Mouse (Mus musculus) stomach, postnatal 0 days (tissue): Measurements from ENCODE around the gene Aadacl3.

Experiments used
- CTCF ChIP-seq: IDR thresholded peaks from 2 replicates; pipeline ENCODE4 v1.5.1; 2016; ENCODE audit warnings: antibody characterized with exemption, low read depth, mild to moderate bottlenecking, moderate library complexity
- EP300 ChIP-seq: optimal IDR thresholded peaks from 2 replicates; pipeline ENCODE3; 2016; ENCODE audit warnings: antibody characterized with exemption

- TF ChIP-seq EP300 (no peak), CTCF (no peak)
Measured at GRCm38 (mm10) chr4:144448546-144448945, 15.0 kb downstream of the Aadacl3 start.
